Comparison of ENCODE assay signal across 16 mouse cellular contexts in genomic region chr5:147614659-147615058, GRCm38 (mm10).
"Had no signal": no experiment of that assay in that cellular context is flagged by ENCODE, and none has a peak within 500 bp of the region (broad histone marks: within the 10 kb centered on the region; RNA-seq: fewer than 3 reads in every experiment).

No protein-coding gene starts in this region.

- H3K4me2 ChIP-seq: liver, embryonic 11.5 days; liver, embryonic 15.5 days; lung, embryonic 14.5 days; midbrain, embryonic 12.5 days; neural tube, embryonic 13.5 days; neural tube, embryonic 15.5 days had no signal

- H3K9ac ChIP-seq: liver, embryonic 13.5 days; liver, embryonic 15.5 days; liver, postnatal 0 days; lung, embryonic 14.5 days; midbrain, embryonic 12.5 days; neural tube, embryonic 13.5 days; neural tube, embryonic 15.5 days had no signal

- H3K9me3 ChIP-seq: liver, embryonic 13.5 days; liver, embryonic 15.5 days; midbrain, embryonic 12.5 days; neural tube, embryonic 13.5 days; neural tube, embryonic 15.5 days had no signal

- H3K4me3 ChIP-seq: liver, embryonic 13.5 days; liver, embryonic 15.5 days; midbrain, embryonic 12.5 days; myocyte; neural tube, embryonic 13.5 days; neural tube, embryonic 15.5 days had no signal

- H3K4me1 ChIP-seq: liver, embryonic 13.5 days; liver, embryonic 15.5 days; midbrain, embryonic 12.5 days; neural tube, embryonic 13.5 days; neural tube, embryonic 15.5 days had no signal

- ATAC-seq: liver, postnatal 0 days; midbrain, embryonic 16.5 days had no signal

- H3K27me3 ChIP-seq: liver, embryonic 13.5 days; liver, embryonic 15.5 days; midbrain, embryonic 12.5 days; neural tube, embryonic 13.5 days; neural tube, embryonic 15.5 days had no signal

- H3K27ac ChIP-seq: liver, embryonic 13.5 days; liver, embryonic 15.5 days; midbrain, embryonic 12.5 days; neural tube, embryonic 13.5 days; neural tube, embryonic 15.5 days had no signal

- H3K36me3 ChIP-seq: liver, embryonic 13.5 days; liver, embryonic 15.5 days; midbrain, embryonic 12.5 days; neural tube, embryonic 13.5 days; neural tube, embryonic 15.5 days had no signal

- DNase-seq: liver, embryonic 13.5 days; liver, postnatal 0 days; lung, embryonic 14.5 days; midbrain, embryonic 14.5 days; retina, postnatal 1 day; right cerebral cortex, adult 18-20 months; right cerebral cortex, postnatal 25 days; right cerebral cortex, postnatal 4 days; spleen, adult 18-20 months had no signal
